Mouse (Mus musculus) liver, embryonic 11.5 days (tissue): ENCODE results near the gene Cog6. TPM values are rescaled to one million over a fixed set of nuclear protein-coding genes. Genes with fewer than 3 reads are reported as not detected.

ENCODE experiments used
- ATAC-seq: fragments of 200-750 bp; cut with Nextera tagmentation; replicated peaks from 2 replicates; pipeline ENCODE4 v1.8.0; 2017; ENCODE audit warnings: moderate number of reproducible peaks, mild to moderate bottlenecking, moderate TSS enrichment, moderate library complexity; ENCODE audit not compliant: low FRiP score
- DNase-seq: peaks from one replicate; pipeline ENCODE4 v3.0.0-alpha.2; 2017; ENCODE audit warnings: low spot score
- H3K27ac ChIP-seq: fragments of 300-500 bp; sonication (generic); 2 replicates; pipeline ENCODE4 v1.5.1; 2014; ENCODE audit warnings: mild to moderate bottlenecking, low read depth, low read length, control low read depth
- H3K27me3 ChIP-seq: fragments of 300-500 bp; sonication (generic); replicated peaks from 2 replicates; pipeline ENCODE4 v1.6.1; 2014; ENCODE audit warnings: low read length, mixed read lengths; ENCODE audit not compliant: control insufficient read depth, insufficient read depth
- H3K36me3 ChIP-seq: fragments of 300-500 bp; sonication (generic); 2 replicates; pipeline ENCODE4 v1.6.1; 2014; ENCODE audit warnings: mild to moderate bottlenecking, low read length, moderate library complexity, mixed read lengths; ENCODE audit not compliant: control insufficient read depth, insufficient read depth
- H3K4me1 ChIP-seq: fragments of 300-500 bp; sonication (generic); replicated peaks from 2 replicates; pipeline ENCODE4 v1.6.1; 2014; ENCODE audit warnings: low read length, mixed read lengths; ENCODE audit not compliant: control insufficient read depth, insufficient read depth
- H3K4me2 ChIP-seq: fragments of 300-500 bp; sonication (generic); 2 replicates; pipeline ENCODE4 v1.6.1; 2014; ENCODE audit warnings: mild to moderate bottlenecking, control low read depth, moderate library complexity
- H3K4me3 ChIP-seq: fragments of 300-500 bp; sonication (generic); 2 replicates; pipeline ENCODE4 v1.5.1; 2014; ENCODE audit warnings: low read depth, low read length, control low read depth
- H3K9ac ChIP-seq: fragments of 300-500 bp; sonication (generic); 2 replicates; pipeline ENCODE4 v1.6.1; 2014; ENCODE audit warnings: low read depth, low read length, control low read depth
- H3K9me3 ChIP-seq: fragments of 300-500 bp; sonication (generic); 2 replicates; pipeline ENCODE4 v1.6.1; 2016; ENCODE audit warnings: low read length, inconsistent platforms, mixed read lengths; ENCODE audit not compliant: control insufficient read depth
- WGBS: fragments of 180-500 bp; shearing (Covaris S2); extraction: QIAGEN DNeasy Blood & Tissue Kit; methylation state at CpG from one replicate; pipeline ENCODE4 v1.1.7; 2014; 5-methylcytosine and 5-hydroxymethylcytosine counted together
- polyA plus RNA-seq: library from polyadenylated mRNA; unstranded; fragments of >200 nt; fragmentation: Nextera tagmentation; extraction: Ambion mirVana; gene quantifications from 2 replicates; pipeline ENCODE4 v1.2.1, GENCODE M21; 2014

Cog6 gene
- polyA plus RNA-seq, 1 experiment from 2014 or later: 28.7 TPM

- H3K27ac ChIP-seq: no peak overlapping the region
- H3K4me3 ChIP-seq: no peak overlapping the region
- H3K4me1 ChIP-seq: no peaks in the 10 kb centered on the region
- H3K27me3 ChIP-seq: peaks cover 33% of the 10 kb centered on the region
- no peaks in the 10 kb centered on the region for H3K36me3 ChIP-seq
- WGBS: 64% methylated on average over 5 of the region's 5 CpGs
- no peak overlapping the region for H3K4me2 ChIP-seq
- H3K9ac ChIP-seq: no peak overlapping the region
- no peak for DNase-seq
- ATAC-seq: no peak
- H3K9me3 ChIP-seq: no peaks in the 10 kb centered on the region
Measured at GRCm38 (mm10) chr3:53038913-53039312, 21.9 kb upstream of the Cog6 start.

DNA sequence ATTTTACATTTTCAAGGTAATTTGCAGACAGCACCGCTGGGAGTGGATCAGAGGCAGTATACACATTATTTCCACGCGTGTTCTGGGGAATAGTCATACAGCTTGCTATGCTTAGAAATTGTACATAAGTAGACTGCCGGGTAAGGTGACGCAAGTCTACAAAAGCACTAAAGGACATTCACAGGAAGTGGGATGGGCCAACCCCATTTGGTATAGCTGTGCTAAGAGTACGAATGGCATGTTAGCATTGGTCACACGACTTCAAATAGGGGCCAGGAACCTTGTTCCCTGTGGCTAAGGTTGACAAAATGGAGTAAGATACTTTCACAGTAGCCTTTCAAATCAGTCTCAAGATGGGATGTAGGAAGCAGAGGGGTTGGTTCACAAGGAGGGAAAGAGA, 19.9 kb upstream of the Cog6 start:
- Histone ChIP-seq H3K9ac (no peak overlapping the region), H3K4me3 (no peak overlapping the region), H3K4me1 (peaks cover 4% of the 10 kb centered on the region; the same call in 1 of the 2 replicates), H3K27me3 (peaks cover 21% of the 10 kb centered on the region), H3K9me3 (no peaks in the 10 kb centered on the region), H3K4me2 (no peak overlapping the region), H3K36me3 (no peaks in the 10 kb centered on the region), H3K27ac (no peak overlapping the region)
- WGBS: 77% methylated on average over 7 of the region's 7 CpGs
- DNase-seq (no peak), ATAC-seq (no peak)

DNA sequence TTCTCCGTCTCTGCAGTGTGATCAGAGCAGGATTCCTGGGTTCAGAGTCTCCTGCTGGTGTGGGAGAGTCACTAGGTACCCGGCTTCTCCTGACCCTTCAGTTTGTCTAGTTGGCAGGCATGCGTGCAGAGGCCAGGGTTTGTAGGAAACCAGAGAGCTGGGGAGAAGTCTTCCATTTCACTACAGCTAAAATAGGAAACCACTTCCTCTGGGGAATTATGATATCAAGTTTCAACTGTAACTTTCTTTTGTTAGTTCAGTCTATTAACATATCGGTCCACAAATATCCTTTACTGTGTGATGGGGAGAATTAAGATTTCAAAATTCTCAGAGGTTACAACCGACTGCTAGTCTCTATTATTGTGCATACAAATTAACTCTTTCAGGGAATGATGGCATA, 19.0 kb upstream of the Cog6 start:
- no peaks in the 10 kb centered on the region for H3K9me3 ChIP-seq
- DNase-seq (no peak), ATAC-seq (no peak)
- peaks cover 4% of the 10 kb centered on the region; the same call in 1 of the 2 replicates for H3K4me1 ChIP-seq
- no peak overlapping the region for H3K9ac ChIP-seq
- H3K4me2 ChIP-seq: no peak overlapping the region
- peaks cover 12% of the 10 kb centered on the region for H3K27me3 ChIP-seq
- H3K4me3 ChIP-seq: no peak overlapping the region
- H3K36me3 ChIP-seq: no peaks in the 10 kb centered on the region
- 72% methylated on average over 5 of the region's 5 CpGs for WGBS
- H3K27ac ChIP-seq: no peak overlapping the region

- DNase-seq (no peak), ATAC-seq (no peak)
- Histone ChIP-seq H3K9me3 (no peaks in the 10 kb centered on the region), H3K4me3 (no peak overlapping the region), H3K36me3 (no peaks in the 10 kb centered on the region), H3K27me3 (0 out of 2 replicates have a peak, but pooled peaks cover 3% of the 10 kb centered on the region), H3K4me1 (peaks cover 4% of the 10 kb centered on the region; the same call in 1 of the 2 replicates), H3K9ac (no peak overlapping the region), H3K27ac (no peak overlapping the region), H3K4me2 (no peak overlapping the region)
- 14% methylated on average over 3 of the region's 3 CpGs for WGBS
Measured at GRCm38 (mm10) chr3:53033448-53033847, 16.4 kb upstream of the Cog6 start.

- H3K36me3 ChIP-seq: no peaks in the 10 kb centered on the region
- ATAC-seq: no peak
- no peak overlapping the region for H3K27ac ChIP-seq
- peaks cover 4% of the 10 kb centered on the region; the same call in 1 of the 2 replicates for H3K4me1 ChIP-seq
- no peak overlapping the region for H3K4me3 ChIP-seq
- 12% methylated on average over 5 of the region's 5 CpGs for whole genome bisulfite sequencing
- DNase-seq: no peak
- no peak overlapping the region for H3K4me2 ChIP-seq
- H3K9ac ChIP-seq: no peak overlapping the region
- H3K9me3 ChIP-seq: no peaks in the 10 kb centered on the region
- 0 out of 2 replicates have a peak, but pooled peaks cover 3% of the 10 kb centered on the region for H3K27me3 ChIP-seq
Measured at GRCm38 (mm10) chr3:53032432-53032831, 15.4 kb upstream of the Cog6 start.

DNA sequence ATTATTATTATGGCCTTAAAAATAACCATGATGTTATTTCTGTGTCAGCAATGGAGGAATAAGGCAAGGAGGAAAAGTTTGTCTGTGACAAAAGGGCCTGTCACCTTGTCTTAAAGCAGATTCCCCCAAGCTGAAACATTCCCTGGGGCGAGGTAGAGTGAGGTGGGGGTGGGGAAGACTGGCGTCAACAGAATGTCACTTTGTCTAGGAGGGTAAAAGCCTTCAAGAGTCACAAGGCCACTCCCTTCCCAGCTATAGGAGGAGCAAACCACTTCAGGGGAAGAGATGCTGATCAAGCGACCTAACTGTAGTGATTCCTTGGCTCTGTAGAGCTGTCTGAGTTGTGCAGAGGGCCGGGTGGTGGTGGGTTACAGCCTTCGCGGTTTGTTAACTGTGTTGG, 14.5 kb upstream of the Cog6 start:
- Histone ChIP-seq H3K36me3 (no peaks in the 10 kb centered on the region), H3K27ac (no peak overlapping the region), H3K4me2 (no peak overlapping the region), H3K9ac (no peak overlapping the region), H3K4me1 (peaks cover 4% of the 10 kb centered on the region; the same call in 1 of the 2 replicates), H3K4me3 (no peak overlapping the region), H3K9me3 (no peaks in the 10 kb centered on the region), H3K27me3 (0 out of 2 replicates have a peak, but pooled peaks cover 3% of the 10 kb centered on the region)
- DNase-seq (no peak), ATAC-seq (no peak)
- 29% methylated on average over 6 of the region's 6 CpGs for WGBS

- no peak for DNase-seq
- no peaks in the 10 kb centered on the region for H3K9me3 ChIP-seq
- no peak overlapping the region for H3K9ac ChIP-seq
- 0 out of 2 replicates have a peak, but pooled peaks cover 3% of the 10 kb centered on the region for H3K27me3 ChIP-seq
- H3K4me3 ChIP-seq: no peak overlapping the region
- no peak overlapping the region for H3K27ac ChIP-seq
- 20% methylated on average over 7 of the region's 7 CpGs for WGBS
- ATAC-seq: no peak
- peaks cover 4% of the 10 kb centered on the region; the same call in 1 of the 2 replicates for H3K4me1 ChIP-seq
- H3K4me2 ChIP-seq: no peak overlapping the region
- H3K36me3 ChIP-seq: no peaks in the 10 kb centered on the region
Measured at GRCm38 (mm10) chr3:53029046-53029445, 12.0 kb upstream of the Cog6 start.

GRCm38 (mm10) chr3:53027333-53027732, 10.3 kb upstream of the Cog6 start:
- no peak for DNase-seq
- Histone ChIP-seq H3K27ac (no peak overlapping the region), H3K4me2 (no peak overlapping the region), H3K4me3 (no peak overlapping the region), H3K9me3 (no peaks in the 10 kb centered on the region), H3K9ac (no peak overlapping the region), H3K27me3 (0 out of 2 replicates have a peak, but pooled peaks cover 3% of the 10 kb centered on the region), H3K4me1 (peaks cover under 1% of the 10 kb centered on the region; the same call in 1 of the 2 replicates), H3K36me3 (no peaks in the 10 kb centered on the region)
- WGBS: 71% methylated on average over 4 of the region's 4 CpGs
- ATAC-seq: no peak

- H3K4me2 ChIP-seq: no peak overlapping the region
- ATAC-seq (no peak), DNase-seq (no peak)
- no peaks in the 10 kb centered on the region for H3K27me3 ChIP-seq
- H3K27ac ChIP-seq: no peak overlapping the region
- H3K36me3 ChIP-seq: peaks cover 6% of the 10 kb centered on the region; the same call in 1 of the 2 replicates
- 91% methylated on average over 8 of the region's 8 CpGs for WGBS
- no peak overlapping the region for H3K9ac ChIP-seq
- no peak overlapping the region for H3K4me3 ChIP-seq
- no peaks in the 10 kb centered on the region for H3K9me3 ChIP-seq
- no peaks in the 10 kb centered on the region for H3K4me1 ChIP-seq
Measured at GRCm38 (mm10) chr3:53007411-53007810, 9.6 kb downstream of the Cog6 start.
